In the genomic region with DNA sequence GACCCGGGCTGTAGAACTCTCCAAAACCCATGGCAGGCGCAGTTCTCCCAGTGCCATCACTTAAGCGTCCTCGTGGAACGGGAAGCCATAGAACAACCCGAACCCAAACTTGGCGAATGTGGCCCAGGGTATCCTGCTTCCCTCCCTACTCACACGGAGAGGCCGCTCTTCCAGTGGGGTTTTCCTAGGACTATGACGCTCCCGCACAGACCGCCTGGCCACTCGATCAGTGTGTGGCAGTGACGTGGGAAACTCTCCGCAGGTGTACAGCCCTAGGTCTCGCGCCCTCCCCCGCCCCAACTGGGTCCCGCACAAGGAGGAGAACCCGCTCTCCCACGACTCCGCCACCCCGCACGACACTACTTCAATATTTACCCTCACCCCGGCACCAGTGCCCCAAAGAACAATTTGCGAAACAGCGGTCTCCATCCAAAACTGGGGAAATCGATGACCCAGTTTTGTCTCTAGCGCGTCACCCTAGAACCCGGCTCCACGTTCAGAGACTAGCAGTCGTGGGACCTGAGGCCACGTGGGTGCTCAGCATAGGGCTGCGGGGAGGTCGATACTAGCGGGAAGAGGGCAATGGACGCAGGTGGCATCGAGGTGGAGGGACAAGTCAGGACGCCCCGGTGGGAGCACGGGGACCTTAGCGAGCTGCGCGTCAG, we compare ENCODE assay signal across 8 mouse cellular contexts. TPM values are rescaled to one million over a fixed set of nuclear protein-coding genes. Genes with fewer than 3 reads are reported as not detected.
DNase-seq lines count a peak whose midpoint lies in the region; ATAC-seq and TF ChIP-seq lines count a peak whose summit lies in the region.

No protein-coding gene starts in this region.

- WGBS in embryonic facial prominence, embryonic 13.5 days: 3% methylated on average over 45 of the region's 45 CpGs
- 5% methylated on average over 45 of the region's 45 CpGs for WGBS in intestine, embryonic 16.5 days
- WGBS in neural tube, embryonic 14.5 days: 5% methylated on average over 45 of the region's 45 CpGs

- H3K9ac ChIP-seq in embryonic facial prominence, embryonic 13.5 days: peak overlapping the region; percentile 68
- peak overlapping the region; percentile 60 for H3K9ac ChIP-seq in intestine, embryonic 16.5 days (ENCODE audit: low read depth, low read length)
- H3K9ac ChIP-seq in neural tube, embryonic 14.5 days (replicated peaks; ENCODE audit: low read depth, low read length): peak overlapping the region; percentile 50

- ATAC-seq in embryonic facial prominence, embryonic 13.5 days (ENCODE audit: insufficient number of reproducible peaks, insufficient read depth, low FRiP score, low TSS enrichment, low read depth): peak; percentile 27; the same call in 1 of the 2 replicates
- peak; percentile 54 for ATAC-seq in intestine, embryonic 16.5 days
- 0 out of 2 replicates have a peak, but pooled peaks have one; percentile 13 for ATAC-seq in neural tube, embryonic 14.5 days (ENCODE audit: low read depth)
- no peak for ATAC-seq in CD4-positive, CD25-positive, alpha-beta regulatory T cell, adult 4 months

- H3K4me3 ChIP-seq in left cerebral cortex, adult 2 months: peak overlapping the region; percentile 47
- H3K4me3 ChIP-seq in embryonic facial prominence, embryonic 13.5 days: peak overlapping the region; percentile 55
- peak overlapping the region; percentile 63 for H3K4me3 ChIP-seq in intestine, embryonic 16.5 days (ENCODE audit: low read length)
- H3K4me3 ChIP-seq in neural tube, embryonic 14.5 days (ENCODE audit: low read depth, low read length): peak overlapping the region; percentile 46

- no peaks in the 10 kb centered on the region for H3K9me3 ChIP-seq in embryonic facial prominence, embryonic 13.5 days
- no peaks in the 10 kb centered on the region for H3K9me3 ChIP-seq in intestine, embryonic 16.5 days (ENCODE audit: control insufficient read depth, low read length)
- H3K9me3 ChIP-seq in neural tube, embryonic 14.5 days (ENCODE audit: control insufficient read depth, low read length): no peaks in the 10 kb centered on the region

- H3K4me1 ChIP-seq in embryonic facial prominence, embryonic 13.5 days: peaks cover 16% of the 10 kb centered on the region
- H3K4me1 ChIP-seq in intestine, embryonic 16.5 days (ENCODE audit: control insufficient read depth, insufficient read depth, low read length): peaks cover 13% of the 10 kb centered on the region
- H3K4me1 ChIP-seq in neural tube, embryonic 14.5 days (ENCODE audit: control insufficient read depth, insufficient read depth, low read length): peaks cover 14% of the 10 kb centered on the region

- no peaks in the 10 kb centered on the region for H3K36me3 ChIP-seq in embryonic facial prominence, embryonic 13.5 days
- H3K36me3 ChIP-seq in intestine, embryonic 16.5 days (ENCODE audit: control insufficient read depth, insufficient read depth, low read length): no peaks in the 10 kb centered on the region
- no peaks in the 10 kb centered on the region for H3K36me3 ChIP-seq in neural tube, embryonic 14.5 days (ENCODE audit: control insufficient read depth, insufficient read depth, low read length)

- TF ChIP-seq CTCF in left cerebral cortex, adult 2 months (IDR thresholded peaks at IDR 0.05): no peak

- intact Hi-C loops in left cerebral cortex, adult 2 months (cut with DNase I): no loop called here
- intact Hi-C loops in left cerebral cortex, postnatal 10 days (cut with DNase I): loop anchor here (5.0 kb wide), 1 partner anchor 64 kb away; no protein-coding TSS in a partner anchor

- DNase-seq in left cerebral cortex, adult 2 months (ENCODE audit: extremely low spot score in 1 of 2, low spot score in 2 of 2): no peak
- DNase-seq in left cerebral cortex, postnatal 10 days (ENCODE audit: extremely low spot score in 1 of 2, low spot score in 2 of 2): no peak
- no peak for DNase-seq in spleen, postnatal 36 days (ENCODE audit: low spot score in 2 of 2)
- no peak for DNase-seq in right cerebral cortex, postnatal 25 days

- H3K4me2 ChIP-seq in embryonic facial prominence, embryonic 13.5 days: peak overlapping the region; percentile 97
- peak overlapping the region; percentile 95 for H3K4me2 ChIP-seq in intestine, embryonic 16.5 days (ENCODE audit: low read depth, low read length)
- H3K4me2 ChIP-seq in neural tube, embryonic 14.5 days (ENCODE audit: low read depth, low read length): peak overlapping the region; percentile 83

- H3K27me3 ChIP-seq in embryonic facial prominence, embryonic 13.5 days: peaks cover 23% of the 10 kb centered on the region
- peaks cover 9% of the 10 kb centered on the region for H3K27me3 ChIP-seq in intestine, embryonic 16.5 days (replicated peaks; ENCODE audit: control insufficient read depth, insufficient read depth, low read length)
- H3K27me3 ChIP-seq in neural tube, embryonic 14.5 days (ENCODE audit: control insufficient read depth, insufficient read depth, low read length): peaks cover 12% of the 10 kb centered on the region

- H3K27ac ChIP-seq in left cerebral cortex, adult 2 months: peak overlapping the region; percentile 61; the same call in 1 of the 2 replicates
- H3K27ac ChIP-seq in embryonic facial prominence, embryonic 13.5 days: no peak overlapping the region
- H3K27ac ChIP-seq in intestine, embryonic 16.5 days (ENCODE audit: low read length): no peak overlapping the region
- no peak overlapping the region for H3K27ac ChIP-seq in neural tube, embryonic 14.5 days (ENCODE audit: low read depth, low read length)

RNA-seq across cellular contexts. Expression of a gene that starts 0.6 kb away (rescaled TPM):
- 10 to 100 TPM; 46.7 to 51.6 TPM for total RNA-seq in left cerebral cortex, adult 2 months (2021)
- total RNA-seq in left cerebral cortex, postnatal 10 days (2021): 10 to 100 TPM; 39.4 to 64.4 TPM
- polyA plus RNA-seq in embryonic facial prominence, embryonic 13.5 days (2015; fragmentation: Nextera tagmentation; extraction: Ambion mirVana): 2.9 and 4.3 TPM in 2 replicates
- 12.2 and 12.5 TPM in 2 replicates for polyA plus RNA-seq in intestine, embryonic 16.5 days (2015; fragmentation: Nextera tagmentation; extraction: Ambion mirVana)
- 10.1 and 10.7 TPM in 2 replicates for polyA plus RNA-seq in neural tube, embryonic 14.5 days (2014; fragmentation: Nextera tagmentation; extraction: Ambion mirVana)
- polyA plus RNA-seq in CD4-positive, CD25-positive, alpha-beta regulatory T cell, adult 4 months (2017; shearing (Covaris generic)): under 1 TPM in 1 of 2 experiments, not detected in 1; 0.61 TPM

RNA-seq across cellular contexts. Expression of a gene that starts 22.3 kb away (rescaled TPM):
- total RNA-seq in left cerebral cortex, adult 2 months (2021): 100 to 1,000 TPM; 117 to 119 TPM
- 100 to 1,000 TPM; 115 to 118 TPM for total RNA-seq in left cerebral cortex, postnatal 10 days (2021)
- polyA plus RNA-seq in embryonic facial prominence, embryonic 13.5 days (2015; fragmentation: Nextera tagmentation; extraction: Ambion mirVana): 349 and 362 TPM in 2 replicates
- 238 and 263 TPM in 2 replicates for polyA plus RNA-seq in intestine, embryonic 16.5 days (2015; fragmentation: Nextera tagmentation; extraction: Ambion mirVana)
- 101 and 116 TPM in 2 replicates for polyA plus RNA-seq in neural tube, embryonic 14.5 days (2014; fragmentation: Nextera tagmentation; extraction: Ambion mirVana)
- polyA plus RNA-seq in CD4-positive, CD25-positive, alpha-beta regulatory T cell, adult 4 months (2017; shearing (Covaris generic)): 100 to 1,000 TPM in 1 of 2 experiments, 10 to 100 TPM in 1; 53.7 to 103 TPM

RNA-seq across cellular contexts. Expression of a gene that starts 41.2 kb away (rescaled TPM):
- not detected for total RNA-seq in left cerebral cortex, adult 2 months (2021)
- 1 to 10 TPM in 1 of 2 experiments, under 1 TPM in 1; 0.85 to 1.2 TPM for total RNA-seq in left cerebral cortex, postnatal 10 days (2021)
- polyA plus RNA-seq in embryonic facial prominence, embryonic 13.5 days (2015; fragmentation: Nextera tagmentation; extraction: Ambion mirVana): 1.9 TPM in 1 of 2 replicates, not detected in the other
- 0.31 and 0.39 TPM in 2 replicates for polyA plus RNA-seq in intestine, embryonic 16.5 days (2015; fragmentation: Nextera tagmentation; extraction: Ambion mirVana)
- polyA plus RNA-seq in neural tube, embryonic 14.5 days (2014; fragmentation: Nextera tagmentation; extraction: Ambion mirVana): 0.20 TPM in 1 of 2 replicates, not detected in the other
- polyA plus RNA-seq in CD4-positive, CD25-positive, alpha-beta regulatory T cell, adult 4 months (2017; shearing (Covaris generic)): not detected
